Mouse (Mus musculus) adrenal gland, postnatal 10 days (tissue): Measurements from ENCODE around the gene Gdf11. TPM values are rescaled to one million over a fixed set of nuclear protein-coding genes. Genes with fewer than 3 reads are reported as not detected.

Experiments used
- total RNA-seq, 2 experiments: library from RNA; stranded (reverse); gene quantifications; 2 replicates each; pipeline ENCODE4 v1.2.3; 2021

The Gdf11 gene
- total RNA-seq, 2 experiments from 2014 or later = 3.0 to 4.5 TPM

Other genes starting within 250 kb of the Gdf11 start
- 1 to 10 TPM in 1 of 2 experiments, under 1 TPM in 1; 0.87 to 2.2 TPM for gene Ikzf4, start 245.7 kb downstream of the Gdf11 start, total RNA-seq
- gene Suox, start 217.6 kb downstream of the Gdf11 start, total RNA-seq = 10 to 100 TPM; 19.8 to 24.2 TPM
- 10 to 100 TPM; 91.4 to 96.1 TPM for gene Rab5b, start 195.5 kb downstream of the Gdf11 start, total RNA-seq
- gene Pmel, start 187.5 kb downstream of the Gdf11 start, total RNA-seq = 1 to 10 TPM; 2.1 to 2.7 TPM
- 10 to 100 TPM; 33.2 to 38.6 TPM for gene Cdk2, start 186.7 kb downstream of the Gdf11 start, total RNA-seq
- 10 to 100 TPM; 16.2 to 17.2 TPM for gene Dgka, start 146.9 kb downstream of the Gdf11 start, total RNA-seq
- gene Pym1, start 143.8 kb downstream of the Gdf11 start, total RNA-seq = 10 to 100 TPM; 24.3 to 26.3 TPM
- 10 to 100 TPM; 22.1 to 23.9 TPM for gene Mmp19, start 100.8 kb downstream of the Gdf11 start, total RNA-seq
- gene Dnajc14, start 87.7 kb downstream of the Gdf11 start, total RNA-seq = 10 to 100 TPM; 57.7 to 64.9 TPM
- 10 to 100 TPM; 11.0 to 14.1 TPM for gene Tmem198b, start 87.3 kb downstream of the Gdf11 start, total RNA-seq
- gene Sarnp, start 74.4 kb downstream of the Gdf11 start, total RNA-seq = 10 to 100 TPM; 52.0 to 55.0 TPM
- gene Ormdl2, start 70.1 kb downstream of the Gdf11 start, total RNA-seq = 10 to 100 TPM; 28.3 to 30.2 TPM
- gene Cd63, start 9.3 kb upstream of the Gdf11 start, total RNA-seq = 100 to 1,000 TPM; 243 to 263 TPM
- gene Rdh5, start 31.2 kb upstream of the Gdf11 start, total RNA-seq = 10 to 100 TPM; 16.4 to 22.8 TPM
- gene Bloc1s1, start 32.3 kb upstream of the Gdf11 start, total RNA-seq = 100 to 1,000 TPM; 216 to 240 TPM
- gene Itga7, start 42.1 kb upstream of the Gdf11 start, total RNA-seq = 10 to 100 TPM; 24.4 to 36.7 TPM
- gene Mettl7b, start 69.3 kb upstream of the Gdf11 start, total RNA-seq = 10 to 100 TPM; 17.2 to 32.9 TPM
- not detected for gene Olfr9, start 97.7 kb upstream of the Gdf11 start, total RNA-seq
- gene Olfr763, start 119.1 kb upstream of the Gdf11 start, total RNA-seq = not detected
- gene Olfr764-ps1, start 148.2 kb upstream of the Gdf11 start, total RNA-seq = not detected
- not detected for gene Olfr765, start 158.3 kb upstream of the Gdf11 start, total RNA-seq
- not detected for gene Olfr766-ps1, start 177.3 kb upstream of the Gdf11 start, total RNA-seq
- gene Olfr767, start 191.2 kb upstream of the Gdf11 start, total RNA-seq = not detected
- not detected for gene Olfr768, start 207.7 kb upstream of the Gdf11 start, total RNA-seq
- not detected for gene Olfr769, start 226.1 kb upstream of the Gdf11 start, total RNA-seq
- not detected for gene Olfr770, start 247.3 kb upstream of the Gdf11 start, total RNA-seq